Mouse (Mus musculus) limb, embryonic 11.5 days (tissue): ENCODE results near the gene Oxsm. TPM values are rescaled to one million over a fixed set of nuclear protein-coding genes. Genes with fewer than 3 reads are reported as not detected.

Source experiments
- ATAC-seq: fragments of 200-750 bp; cut with Nextera tagmentation; 2 replicates; pipeline ENCODE4 v1.8.0; 2017; ENCODE audit warnings: low read depth; ENCODE audit not compliant: insufficient number of reproducible peaks, low FRiP score, low TSS enrichment
- DNase-seq: peaks from one replicate; pipeline ENCODE4 v3.0.0-alpha.2; 2015; ENCODE audit warnings: low spot score
- H3K27ac ChIP-seq: fragments of 300-500 bp; sonication (generic); replicated peaks from 2 replicates; pipeline ENCODE4 v1.5.1; 2014; ENCODE audit warnings: low read depth, mild to moderate bottlenecking, low read length
- H3K27me3 ChIP-seq: fragments of 300-500 bp; sonication (generic); 2 replicates; pipeline ENCODE4 v1.6.1; 2014; ENCODE audit warnings: mild to moderate bottlenecking, low read length, mixed read lengths; ENCODE audit not compliant: control insufficient read depth, insufficient read depth
- H3K36me3 ChIP-seq: fragments of 300-500 bp; sonication (generic); 2 replicates; pipeline ENCODE4 v1.6.1; 2014; ENCODE audit warnings: mild to moderate bottlenecking, low read length, moderate library complexity, mixed read lengths; ENCODE audit not compliant: control insufficient read depth, insufficient read depth
- H3K4me1 ChIP-seq: fragments of 300-500 bp; sonication (generic); 2 replicates; pipeline ENCODE4 v1.6.1; 2014; ENCODE audit warnings: low read length, mixed read lengths; ENCODE audit not compliant: control insufficient read depth, insufficient read depth
- H3K4me2 ChIP-seq: fragments of 300-500 bp; sonication (generic); 2 replicates; pipeline ENCODE4 v1.6.1; 2014; ENCODE audit warnings: low read depth, mild to moderate bottlenecking, moderate library complexity; ENCODE audit not compliant: severe bottlenecking
- H3K4me3 ChIP-seq: fragments of 300-500 bp; sonication (generic); 2 replicates; pipeline ENCODE4 v1.5.1; 2014; ENCODE audit warnings: low read depth, low read length
- H3K9ac ChIP-seq: fragments of 300-500 bp; sonication (generic); 2 replicates; pipeline ENCODE4 v1.6.1; 2014; ENCODE audit warnings: mild to moderate bottlenecking, low read length
- H3K9me3 ChIP-seq: fragments of 300-500 bp; sonication (generic); 2 replicates; pipeline ENCODE4 v1.6.1; 2016; ENCODE audit warnings: low read length; ENCODE audit not compliant: control insufficient read depth
- WGBS: fragments of 180-500 bp; shearing (Covaris S2); extraction: QIAGEN DNeasy Blood & Tissue Kit; methylation state at CpG from one replicate; pipeline ENCODE4 v1.1.7; 2014; 5-methylcytosine and 5-hydroxymethylcytosine counted together
- polyA plus RNA-seq: library from polyadenylated mRNA; unstranded; fragments of >200 nt; fragmentation: Nextera tagmentation; extraction: Ambion mirVana; gene quantifications from 2 replicates; pipeline ENCODE4 v1.2.1, GENCODE M21; 2014

Gene Oxsm
- polyA plus RNA-seq, 1 experiment from 2014 or later: 1.1 TPM

DNA sequence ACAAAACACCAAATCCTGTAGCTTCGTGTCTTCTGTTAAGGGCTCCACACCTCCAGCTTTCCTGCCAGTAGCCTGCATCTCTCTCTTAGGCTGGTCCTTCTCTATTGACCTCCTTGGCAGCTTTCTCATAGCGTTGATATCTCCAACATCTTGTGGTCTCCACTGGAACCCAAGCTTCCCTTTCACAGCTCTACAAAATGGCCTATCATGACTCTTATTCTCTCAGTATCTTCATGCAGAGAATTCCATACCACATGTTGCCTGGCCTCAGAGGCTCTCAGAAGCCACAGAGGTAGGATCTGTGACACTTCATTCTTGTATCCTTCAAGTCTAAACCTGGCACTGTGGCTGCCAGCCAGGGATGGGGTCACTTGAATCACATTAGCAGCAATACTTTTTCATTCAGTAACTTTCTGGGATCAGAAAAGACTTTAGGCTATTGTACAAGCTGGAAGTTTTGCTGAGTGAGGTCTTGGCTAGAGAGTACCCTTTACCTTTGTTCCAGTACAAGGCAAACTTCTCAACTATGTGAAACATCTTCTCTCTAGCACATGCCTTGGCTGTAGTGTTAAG is 3.2 kb downstream of the Oxsm start:
- no peak overlapping the region for H3K9ac ChIP-seq
- no peaks in the 10 kb centered on the region for H3K9me3 ChIP-seq
- no peak overlapping the region for H3K27ac ChIP-seq
- no peaks in the 10 kb centered on the region for H3K27me3 ChIP-seq
- no peak overlapping the region for H3K4me2 ChIP-seq
- DNase-seq (no peak), ATAC-seq (no peak)
- no peak overlapping the region for H3K4me3 ChIP-seq
- no peaks in the 10 kb centered on the region for H3K36me3 ChIP-seq
- no peaks in the 10 kb centered on the region for H3K4me1 ChIP-seq
- WGBS: 85% methylated on average over 2 of the region's 2 CpGs

DNA sequence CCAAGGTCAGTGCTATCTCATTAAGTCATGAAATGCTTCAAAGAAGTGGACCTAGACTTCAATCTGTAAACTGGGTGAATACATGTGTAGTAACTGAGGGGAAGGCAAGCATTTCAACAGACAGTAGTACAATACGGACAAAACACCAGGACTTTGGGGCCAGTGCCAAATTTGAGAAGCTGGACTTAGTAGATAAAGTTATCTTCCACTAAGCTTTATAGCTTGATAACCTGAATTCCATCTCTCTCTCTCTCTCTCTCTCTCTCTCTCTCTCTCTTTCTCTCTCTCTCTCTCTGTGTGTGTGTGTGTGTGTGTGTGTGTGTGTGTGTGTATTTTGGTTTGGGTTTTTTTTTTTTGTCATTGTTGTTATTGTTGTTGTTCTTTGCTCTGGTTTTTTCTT is 4.5 kb downstream of the Oxsm start:
- no peak overlapping the region for H3K9ac ChIP-seq
- H3K4me1 ChIP-seq: no peaks in the 10 kb centered on the region
- H3K27me3 ChIP-seq: no peaks in the 10 kb centered on the region
- 79% methylated on average over 1 of the region's 1 CpGs for WGBS
- H3K36me3 ChIP-seq: no peaks in the 10 kb centered on the region
- H3K4me3 ChIP-seq: no peak overlapping the region
- H3K9me3 ChIP-seq: no peaks in the 10 kb centered on the region
- DNase-seq (no peak), ATAC-seq (no peak)
- no peak overlapping the region for H3K4me2 ChIP-seq
- H3K27ac ChIP-seq: no peak overlapping the region

DNA sequence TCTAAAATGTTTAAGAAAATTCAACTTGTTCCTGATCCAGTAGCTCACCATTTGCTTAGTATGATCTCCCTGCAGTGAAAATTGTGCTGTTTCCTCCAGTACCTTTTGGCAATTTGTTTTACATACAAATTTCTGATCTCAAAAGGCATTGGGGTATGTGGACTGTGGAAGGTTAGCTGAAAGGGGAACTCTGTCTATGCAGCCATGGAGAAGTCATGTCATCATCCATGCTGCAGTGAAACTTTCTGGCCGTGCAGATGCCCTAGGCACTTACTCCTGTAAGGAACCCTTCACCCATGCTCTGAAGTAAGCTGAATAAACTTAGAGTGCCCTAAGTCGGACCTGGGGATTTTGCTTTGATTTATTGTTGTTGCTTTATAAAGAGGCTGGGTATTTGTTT is 5.2 kb downstream of the Oxsm start:
- H3K27me3 ChIP-seq: no peaks in the 10 kb centered on the region
- DNase-seq (no peak), ATAC-seq (no peak)
- H3K4me3 ChIP-seq: no peak overlapping the region
- H3K4me2 ChIP-seq: no peak overlapping the region
- no peaks in the 10 kb centered on the region for H3K4me1 ChIP-seq
- no peak overlapping the region for H3K9ac ChIP-seq
- H3K27ac ChIP-seq: no peak overlapping the region
- H3K36me3 ChIP-seq: no peaks in the 10 kb centered on the region
- no peaks in the 10 kb centered on the region for H3K9me3 ChIP-seq
- 73% methylated on average over 2 of the region's 2 CpGs for WGBS

DNA sequence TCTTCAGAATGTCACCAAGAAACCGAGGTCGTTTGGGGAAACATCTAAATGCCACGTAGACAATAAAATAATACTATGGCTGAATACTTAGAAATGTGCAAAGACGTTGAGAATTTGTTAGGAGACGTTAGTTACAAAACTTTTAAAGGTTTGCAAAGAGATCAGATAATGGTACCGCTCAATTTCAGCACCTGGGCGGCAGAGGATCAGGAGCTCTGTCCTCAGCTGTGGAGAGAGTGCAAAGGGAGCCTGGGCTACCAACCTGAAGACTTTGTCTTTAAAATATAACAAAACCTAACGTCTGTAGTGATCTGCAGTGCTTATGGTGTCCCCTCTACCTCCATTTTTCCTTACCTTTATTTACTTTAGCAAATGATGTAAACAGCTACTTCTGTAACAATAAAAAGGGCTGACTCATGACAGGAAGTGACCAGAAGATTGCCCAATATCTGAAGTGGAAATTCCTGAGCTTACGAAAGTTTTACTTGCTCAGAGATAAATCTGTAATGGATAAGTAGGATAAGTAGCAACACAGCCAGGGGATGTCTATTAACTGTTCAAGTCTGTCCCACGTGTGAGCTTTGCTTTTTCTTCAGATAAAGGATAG is 5.9 kb downstream of the Oxsm start:
- H3K27ac ChIP-seq: no peak overlapping the region
- no peak for DNase-seq
- H3K9me3 ChIP-seq: no peaks in the 10 kb centered on the region
- H3K4me3 ChIP-seq: peak overlapping the region; percentile 32
- no peak for ATAC-seq
- WGBS: 23% methylated on average over 10 of the region's 10 CpGs
- H3K9ac ChIP-seq: peak overlapping the region; percentile 70
- H3K27me3 ChIP-seq: no peaks in the 10 kb centered on the region
- H3K36me3 ChIP-seq: no peaks in the 10 kb centered on the region
- H3K4me1 ChIP-seq: no peaks in the 10 kb centered on the region
- peak overlapping the region; percentile 50 for H3K4me2 ChIP-seq

DNA sequence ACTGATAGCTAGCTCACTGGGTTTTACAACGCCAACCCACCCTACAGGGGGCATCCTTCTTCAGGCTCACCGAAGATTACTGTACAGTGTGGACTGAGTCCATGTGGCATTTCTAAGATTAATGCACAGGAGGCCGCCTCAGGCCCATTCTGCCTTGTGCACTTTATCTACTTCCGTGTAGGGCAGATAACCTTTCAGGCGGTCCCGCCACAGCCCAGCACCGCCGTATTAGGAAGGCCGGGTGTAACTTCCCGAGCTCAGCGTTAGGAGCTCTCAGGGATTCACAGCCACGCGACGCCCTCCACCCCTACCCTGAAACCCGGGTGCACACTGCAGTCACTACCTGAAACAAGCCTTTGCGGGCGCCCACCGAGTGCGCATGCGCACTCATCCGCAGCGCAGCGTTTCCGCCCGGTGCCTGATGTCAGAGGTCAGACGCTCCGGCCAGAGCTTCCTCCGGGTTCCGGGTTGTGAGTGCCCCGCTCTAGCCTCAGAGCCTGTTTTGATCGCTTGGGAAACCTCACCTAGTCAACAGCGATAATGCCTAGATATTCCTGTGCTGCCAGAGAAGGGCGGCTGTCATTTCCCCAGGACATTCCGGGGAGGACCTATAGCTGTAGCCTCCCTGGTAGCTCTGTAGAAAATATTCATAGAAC is 6.5 kb downstream of the Oxsm start:
- Histone ChIP-seq H3K4me1 (no peaks in the 10 kb centered on the region), H3K9me3 (no peaks in the 10 kb centered on the region), H3K27me3 (no peaks in the 10 kb centered on the region), H3K4me3 (peak overlapping the region; percentile 32), H3K27ac (no peak overlapping the region), H3K4me2 (peak overlapping the region; percentile 50), H3K9ac (peak overlapping the region; percentile 70), H3K36me3 (no peaks in the 10 kb centered on the region)
- 6% methylated on average over 34 of the region's 34 CpGs for WGBS
- ATAC-seq: peak; percentile 85
- peak; percentile 84 for DNase-seq

DNA sequence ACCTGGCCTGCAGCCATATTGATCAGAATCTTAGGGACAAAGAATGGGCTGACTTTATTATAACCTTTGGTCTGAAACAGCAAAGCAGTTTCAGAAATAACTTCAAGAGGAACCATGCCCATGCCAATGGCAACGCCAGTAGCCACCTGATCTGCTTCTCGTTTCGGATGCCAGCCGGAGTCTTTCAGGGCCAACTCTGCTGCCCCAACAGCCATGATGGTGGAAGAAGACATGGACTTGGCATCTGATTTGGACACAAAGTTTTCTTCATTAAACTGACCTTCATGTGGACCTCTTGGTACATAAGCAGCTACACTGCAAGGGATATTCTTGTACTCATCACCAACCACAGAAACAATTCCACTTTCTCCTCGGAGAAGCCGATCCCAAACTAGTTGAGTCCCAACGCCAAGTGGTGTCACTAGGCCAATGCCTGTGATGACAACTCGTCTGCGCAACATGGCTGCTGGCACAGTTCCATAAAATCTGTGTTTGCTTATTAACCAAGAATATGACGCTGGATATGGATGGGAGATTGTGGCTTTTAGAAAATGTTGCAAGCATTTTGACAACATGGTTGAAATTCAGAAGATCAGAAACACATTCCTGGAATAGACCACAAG is 7.3 kb downstream of the Oxsm start:
- H3K9me3 ChIP-seq: no peaks in the 10 kb centered on the region
- no peak overlapping the region; the same call in 1 of the 2 replicates for H3K4me2 ChIP-seq
- no peaks in the 10 kb centered on the region for H3K27me3 ChIP-seq
- DNase-seq (no peak), ATAC-seq (no peak)
- WGBS: 97% methylated on average over 10 of the region's 10 CpGs
- H3K4me3 ChIP-seq: no peak overlapping the region
- H3K4me1 ChIP-seq: no peaks in the 10 kb centered on the region
- H3K9ac ChIP-seq: peak overlapping the region; percentile 70
- H3K27ac ChIP-seq: no peak overlapping the region
- no peaks in the 10 kb centered on the region for H3K36me3 ChIP-seq

DNA sequence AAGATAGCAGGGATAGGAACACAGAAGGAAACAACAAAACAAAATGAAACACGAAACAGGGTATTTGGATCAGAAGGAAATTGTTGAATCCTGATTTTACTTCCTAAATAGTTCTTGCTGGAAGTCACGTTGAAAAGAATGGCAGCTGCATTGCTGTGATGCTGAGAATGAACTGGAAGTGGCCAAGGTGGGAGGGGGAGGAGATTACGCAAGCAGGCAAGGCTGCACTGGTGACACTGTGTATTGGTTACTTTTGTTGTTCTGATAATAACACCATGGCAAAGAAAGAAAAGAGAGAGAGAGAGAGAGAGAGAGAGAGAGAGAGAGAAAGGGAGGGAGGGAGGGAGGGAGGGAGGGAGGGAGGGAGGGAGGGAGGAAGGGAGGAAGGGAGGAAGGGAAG is 13.1 kb downstream of the Oxsm start:
- H3K36me3 ChIP-seq: no peaks in the 10 kb centered on the region
- no peak overlapping the region for H3K4me2 ChIP-seq
- H3K27me3 ChIP-seq: no peaks in the 10 kb centered on the region
- WGBS: 80% methylated on average over 3 of the region's 3 CpGs
- H3K9me3 ChIP-seq: no peaks in the 10 kb centered on the region
- no peaks in the 10 kb centered on the region for H3K4me1 ChIP-seq
- ATAC-seq (no peak), DNase-seq (no peak)
- H3K9ac ChIP-seq: no peak overlapping the region
- no peak overlapping the region for H3K4me3 ChIP-seq
- no peak overlapping the region for H3K27ac ChIP-seq

DNA sequence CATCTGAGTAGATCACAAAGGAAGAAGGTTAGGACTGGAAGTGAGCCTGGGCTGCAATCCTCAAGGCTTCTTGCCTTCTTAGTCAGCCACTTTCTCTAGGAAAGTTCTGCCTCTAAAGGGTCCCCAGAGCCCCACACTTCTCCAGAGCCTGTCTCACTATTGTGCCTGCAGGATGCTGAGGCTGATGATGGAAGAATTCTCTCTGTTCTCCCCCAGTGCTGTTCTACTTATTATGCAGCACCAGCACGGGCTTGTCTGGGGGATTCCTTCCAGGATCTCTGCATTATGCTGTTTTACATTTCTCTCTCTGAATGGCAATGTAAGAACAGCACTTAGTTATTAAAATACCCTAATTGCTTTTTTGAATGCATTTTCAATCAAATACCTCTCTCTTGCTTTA is 16.1 kb downstream of the Oxsm start:
- H3K4me3 ChIP-seq: no peak overlapping the region
- no peaks in the 10 kb centered on the region for H3K4me1 ChIP-seq
- no peak overlapping the region for H3K27ac ChIP-seq
- no peaks in the 10 kb centered on the region for H3K27me3 ChIP-seq
- H3K9ac ChIP-seq: no peak overlapping the region
- WGBS: 47% methylated on average over 1 of the region's 1 CpGs
- no peak for DNase-seq
- no peaks in the 10 kb centered on the region for H3K9me3 ChIP-seq
- H3K36me3 ChIP-seq: no peaks in the 10 kb centered on the region
- H3K4me2 ChIP-seq: no peak overlapping the region
- no peak for ATAC-seq
